Mouse (Mus musculus) kidney, embryonic 14.5 days (tissue): ENCODE measurements around the gene Ctsf. TPM values are rescaled to one million over a fixed set of nuclear protein-coding genes. Genes with fewer than 3 reads are reported as not detected.

Experiments
- ATAC-seq: fragments of 200-750 bp; cut with Nextera tagmentation; 2 replicates; pipeline ENCODE4 v1.8.0; 2017; ENCODE audit warnings: moderate number of reproducible peaks, mild to moderate bottlenecking, moderate TSS enrichment, moderate library complexity; ENCODE audit not compliant: low FRiP score, low TSS enrichment
- H3K27ac ChIP-seq: fragments of 300-500 bp; sonication (generic); 2 replicates; pipeline ENCODE4 v1.5.1; 2014; ENCODE audit warnings: low read depth, mild to moderate bottlenecking, low read length, moderate library complexity, mixed read lengths
- H3K27me3 ChIP-seq: fragments of 300-500 bp; sonication (generic); 2 replicates; pipeline ENCODE4 v1.6.1; 2014; ENCODE audit warnings: mild to moderate bottlenecking, low read length; ENCODE audit not compliant: control insufficient read depth, insufficient read depth
- H3K36me3 ChIP-seq: fragments of 300-500 bp; sonication (generic); 2 replicates; pipeline ENCODE4 v1.6.1; 2014; ENCODE audit warnings: low read length, mixed read lengths; ENCODE audit not compliant: control insufficient read depth, insufficient read depth
- H3K4me1 ChIP-seq: fragments of 300-500 bp; sonication (generic); 2 replicates; pipeline ENCODE4 v1.6.1; 2014; ENCODE audit warnings: low read length, mixed read lengths; ENCODE audit not compliant: control insufficient read depth, insufficient read depth
- H3K4me2 ChIP-seq: fragments of 300-500 bp; sonication (generic); replicated peaks from 2 replicates; pipeline ENCODE4 v1.6.1; 2014; ENCODE audit warnings: low read depth, mild to moderate bottlenecking, low read length
- H3K4me3 ChIP-seq: fragments of 300-500 bp; sonication (generic); 2 replicates; pipeline ENCODE4 v1.5.1; 2014; ENCODE audit warnings: mild to moderate bottlenecking, low read length
- H3K9ac ChIP-seq: fragments of 300-500 bp; sonication (generic); 2 replicates; pipeline ENCODE4 v1.6.1; 2014; ENCODE audit warnings: low read depth, mild to moderate bottlenecking, low read length, moderate library complexity
- H3K9me3 ChIP-seq: fragments of 300-500 bp; sonication (generic); 2 replicates; pipeline ENCODE4 v1.6.1; 2016; ENCODE audit warnings: low read length; ENCODE audit not compliant: control insufficient read depth
- WGBS: fragments of 180-500 bp; shearing (Covaris S2); extraction: QIAGEN DNeasy Blood & Tissue Kit; methylation state at CpG from one replicate; pipeline ENCODE4 v1.1.7; 2014; 5-methylcytosine and 5-hydroxymethylcytosine counted together
- polyA plus RNA-seq: library from polyadenylated mRNA; unstranded; fragments of >200 nt; fragmentation: Nextera tagmentation; extraction: Ambion mirVana; gene quantifications from 2 replicates; pipeline ENCODE4 v1.2.1, GENCODE M21; 2014

Gene Ctsf
- polyA plus RNA-seq, 1 experiment from 2014 or later: 43.6 TPM

GRCm38 (mm10) chr19:4820678-4821303 lies 34.1 kb upstream of the Ctsf start:
- peaks cover 8% of the 10 kb centered on the region for H3K36me3 ChIP-seq
- H3K27me3 ChIP-seq: no peaks in the 10 kb centered on the region
- ATAC-seq: no peak
- H3K9ac ChIP-seq: no peak overlapping the region
- H3K9me3 ChIP-seq: no peaks in the 10 kb centered on the region
- H3K4me2 ChIP-seq: no peak overlapping the region
- H3K4me3 ChIP-seq: no peak overlapping the region
- no peaks in the 10 kb centered on the region for H3K4me1 ChIP-seq
- no peak overlapping the region for H3K27ac ChIP-seq
- WGBS: 77% methylated on average over 5 of the region's 5 CpGs

GRCm38 (mm10) chr19:4828444-4829114 lies 26.4 kb upstream of the Ctsf start:
- Histone ChIP-seq H3K36me3 (peaks cover 8% of the 10 kb centered on the region), H3K27me3 (no peaks in the 10 kb centered on the region), H3K9me3 (no peaks in the 10 kb centered on the region), H3K9ac (no peak overlapping the region), H3K4me2 (peak overlapping the region; percentile 17; the same call in 1 of the 2 replicates), H3K4me3 (no peak overlapping the region), H3K27ac (no peak overlapping the region), H3K4me1 (no peaks in the 10 kb centered on the region)
- ATAC-seq: no peak
- 39% methylated on average over 16 of the region's 16 CpGs for WGBS

- Histone ChIP-seq H3K9me3 (no peaks in the 10 kb centered on the region), H3K4me3 (no peak overlapping the region), H3K27ac (no peak overlapping the region), H3K4me2 (no peak overlapping the region), H3K9ac (no peak overlapping the region), H3K36me3 (peaks cover 8% of the 10 kb centered on the region), H3K4me1 (no peaks in the 10 kb centered on the region), H3K27me3 (no peaks in the 10 kb centered on the region)
- ATAC-seq: no peak
- WGBS: 57% methylated on average over 7 of the region's 7 CpGs
Observed at GRCm38 (mm10) chr19:4829156-4829555, 25.8 kb upstream of the Ctsf start.

- WGBS: 87% methylated on average over 8 of the region's 8 CpGs
Observed at GRCm38 (mm10) chr19:4833977-4834376, 21.0 kb upstream of the Ctsf start.

GRCm38 (mm10) chr19:4836096-4836495 lies 18.8 kb upstream of the Ctsf start:
- Histone ChIP-seq H3K9me3 (no peaks in the 10 kb centered on the region), H3K4me3 (no peak overlapping the region), H3K27me3 (peaks cover 9% of the 10 kb centered on the region), H3K4me1 (0 out of 2 replicates have a peak, but pooled peaks cover 7% of the 10 kb centered on the region), H3K36me3 (no peaks in the 10 kb centered on the region), H3K9ac (no peak overlapping the region), H3K4me2 (no peak overlapping the region), H3K27ac (no peak overlapping the region)
- no peak for ATAC-seq
- 74% methylated on average over 2 of the region's 2 CpGs for WGBS

More at GRCm38 (mm10) chr19:4833977-4834376, 21.0 kb upstream of the Ctsf start:
- no peak overlapping the region for H3K4me2 ChIP-seq
- H3K36me3 ChIP-seq: no peaks in the 10 kb centered on the region; the same call in 1 of the 2 replicates
- H3K27me3 ChIP-seq: no peaks in the 10 kb centered on the region
- H3K9ac ChIP-seq: no peak overlapping the region
- no peak overlapping the region for H3K4me3 ChIP-seq
- no peaks in the 10 kb centered on the region for H3K9me3 ChIP-seq
- 0 out of 2 replicates have a peak, but pooled peaks cover 7% of the 10 kb centered on the region for H3K4me1 ChIP-seq
- no peak for ATAC-seq
- H3K27ac ChIP-seq: no peak overlapping the region

GRCm38 (mm10) chr19:4837049-4837448 lies 17.9 kb upstream of the Ctsf start:
- Histone ChIP-seq H3K9ac (no peak overlapping the region), H3K9me3 (no peaks in the 10 kb centered on the region), H3K36me3 (no peaks in the 10 kb centered on the region), H3K4me3 (no peak overlapping the region), H3K4me1 (0 out of 2 replicates have a peak, but pooled peaks cover 7% of the 10 kb centered on the region), H3K4me2 (no peak overlapping the region), H3K27ac (no peak overlapping the region), H3K27me3 (peaks cover 9% of the 10 kb centered on the region)
- 90% methylated on average over 6 of the region's 6 CpGs for WGBS
- no peak for ATAC-seq

GRCm38 (mm10) chr19:4838526-4839140 lies 16.3 kb upstream of the Ctsf start:
- peak; percentile 49 for ATAC-seq
- H3K9ac ChIP-seq: peak overlapping the region; percentile 69
- H3K27ac ChIP-seq: no peak overlapping the region
- peaks cover 9% of the 10 kb centered on the region for H3K27me3 ChIP-seq
- WGBS: 32% methylated on average over 10 of the region's 10 CpGs
- H3K4me2 ChIP-seq: peak overlapping the region; percentile 76
- H3K4me1 ChIP-seq: 0 out of 2 replicates have a peak, but pooled peaks cover 7% of the 10 kb centered on the region
- no peaks in the 10 kb centered on the region for H3K9me3 ChIP-seq
- H3K4me3 ChIP-seq: peak overlapping the region; percentile 59
- H3K36me3 ChIP-seq: no peaks in the 10 kb centered on the region

- Histone ChIP-seq H3K36me3 (no peaks in the 10 kb centered on the region), H3K9me3 (no peaks in the 10 kb centered on the region), H3K9ac (peak within 1 kb of the TSS; percentile 69), H3K27me3 (peaks cover 9% of the 10 kb centered on the region), H3K4me1 (0 out of 2 replicates have a peak, but pooled peaks cover 7% of the 10 kb centered on the region), H3K27ac (no peak within 1 kb of the TSS), H3K4me2 (peak within 1 kb of the TSS; percentile 76), H3K4me3 (peak within 1 kb of the TSS; percentile 59)
- peak; percentile 99 for ATAC-seq
- under 1% methylated on average over 25 of the region's 25 CpGs for WGBS
Observed at GRCm38 (mm10) chr19:4839149-4839548, 15.8 kb upstream of the Ctsf start, which contains the start of the genes Ccs and Ccdc87. Ccs (minus strand) TSS chr19:4839332. Ccdc87 (plus strand) TSS chr19:4839366.
